Mouse (Mus musculus) stomach, postnatal 0 days (tissue): ENCODE data around the gene Timeless.

ENCODE experiments used
- CTCF ChIP-seq: IDR thresholded peaks from 2 replicates; pipeline ENCODE4 v1.5.1; 2016; ENCODE audit warnings: antibody characterized with exemption, low read depth, mild to moderate bottlenecking, moderate library complexity
- EP300 ChIP-seq: optimal IDR thresholded peaks from 2 replicates; pipeline ENCODE3; 2016; ENCODE audit warnings: antibody characterized with exemption

GRCm38 (mm10) chr10:128236321-128236720 is 4.5 kb downstream of the Timeless start:
- TF ChIP-seq CTCF, result no peak
- no peak for TF ChIP-seq EP300
